Mouse (Mus musculus) CH12.LX (cell line): ENCODE results near the gene Fam71d. TPM values are rescaled to one million over a fixed set of nuclear protein-coding genes. Genes with fewer than 3 reads are reported as not detected.

ENCODE experiments used
- DNase-seq: peaks from one replicate; pipeline ENCODE4 v3.0.0-alpha.2; 2013; ENCODE audit errors: extremely low read depth
- H3K27ac ChIP-seq: 2 replicates; pipeline ENCODE4 v1.5.1; 2012; ENCODE audit warnings: low read depth, mild to moderate bottlenecking, control low read depth, moderate library complexity; ENCODE audit not compliant: insufficient read depth
- H3K27me3 ChIP-seq: replicated peaks from 2 replicates; pipeline ENCODE3; 2012; ENCODE audit warnings: inconsistent platforms
- H3K36me3 ChIP-seq, 2 experiments: replicated peaks in 1 of 2; 2 replicates each; pipeline versions ENCODE3 to v1.6.1; 2012; ENCODE audit warnings: inconsistent platforms in 1 of 2, low read length in 1 of 2, mild to moderate bottlenecking in 1 of 2, mixed read lengths in 1 of 2, moderate library complexity in 1 of 2; ENCODE audit not compliant: control insufficient read depth in 1 of 2, insufficient read depth in 1 of 2
- H3K4me1 ChIP-seq, 2 experiments: 2 replicates each; pipeline ENCODE4 v1.6.1; 2012; ENCODE audit warnings: inconsistent platforms in 1 of 2, moderate library complexity in 1 of 2; ENCODE audit not compliant: insufficient read depth in 2 of 2, control insufficient read depth in 1 of 2
- H3K4me2 ChIP-seq: 2 replicates; pipeline ENCODE4 v1.6.1; 2012; ENCODE audit warnings: low read depth, mild to moderate bottlenecking, control low read depth; ENCODE audit not compliant: poor library complexity, insufficient read depth, severe bottlenecking
- H3K4me3 ChIP-seq, 3 experiments: fragments of 150-350 bp in 1 of 3; sonication (generic) in 1 of 3; replicated peaks in 1 of 3; 2 replicates each; pipeline versions ENCODE3 to v1.5.1; 2011 to 2012; ENCODE audit warnings: low read depth in 2 of 3, low read length in 2 of 3, mild to moderate bottlenecking in 2 of 3, moderate library complexity in 2 of 3, control low read depth in 1 of 3, improper control_type of control experiment in 1 of 3, inconsistent platforms in 1 of 3, mixed read lengths in 1 of 3; ENCODE audit not compliant: poor library complexity in 1 of 3
- H3K79me2 ChIP-seq: replicated peaks from 2 replicates; pipeline ENCODE4 v1.6.1; 2012; ENCODE audit warnings: mild to moderate bottlenecking, moderate library complexity; ENCODE audit not compliant: control insufficient read depth, poor library complexity, insufficient read depth, severe bottlenecking; ENCODE audit errors: extremely low read depth
- H3K9ac ChIP-seq: 2 replicates; pipeline ENCODE4 v1.6.1; 2012; ENCODE audit warnings: low read depth, mild to moderate bottlenecking, control low read depth, moderate library complexity; ENCODE audit not compliant: insufficient read depth
- H3K9me3 ChIP-seq: replicated peaks from 2 replicates; pipeline ENCODE3; 2012; ENCODE audit warnings: low read length, inconsistent platforms, mixed read lengths
- CHD2 ChIP-seq: IDR thresholded peaks from 2 replicates; pipeline ENCODE4 v1.6.1; 2011; ENCODE audit warnings: low read length, improper control_type of control experiment
- CTCF ChIP-seq, 2 experiments: IDR thresholded peaks in 1 of 2; conservative IDR thresholded peaks in 1 of 2; 2 replicates each; pipeline ENCODE4 v1.5.1; 2011 to 2012; ENCODE audit warnings: low read depth in 2 of 2, low read length in 2 of 2, improper control_type of control experiment in 1 of 2, inconsistent platforms in 1 of 2, mild to moderate bottlenecking in 1 of 2, moderate library complexity in 1 of 2
- E2F4 ChIP-seq: IDR thresholded peaks from 2 replicates; pipeline ENCODE4 v1.6.1; 2011; ENCODE audit warnings: low read depth, low read length, improper control_type of control experiment; ENCODE audit not compliant: insufficient replicate concordance
- ELF1 ChIP-seq: IDR thresholded peaks from 2 replicates; pipeline ENCODE4 v1.6.1; 2014; ENCODE audit warnings: low read depth, mild to moderate bottlenecking, inconsistent platforms, low read length, improper control_type of control experiment
- EP300 ChIP-seq: IDR thresholded peaks from 2 replicates; pipeline ENCODE4 v1.6.1; 2011; ENCODE audit warnings: low read length, improper control_type of control experiment
- GABPA ChIP-seq: IDR thresholded peaks from 2 replicates; pipeline ENCODE4 v1.6.1; 2012; ENCODE audit warnings: low read depth, low read length, improper control_type of control experiment, inconsistent platforms; ENCODE audit not compliant: insufficient replicate concordance
- IRF4 ChIP-seq: IDR thresholded peaks from 2 replicates; pipeline ENCODE4 v1.6.1; 2014; ENCODE audit warnings: low read depth, mild to moderate bottlenecking, inconsistent platforms, low read length, improper control_type of control experiment
- JUN ChIP-seq: IDR thresholded peaks from 2 replicates; pipeline ENCODE4 v1.6.1; 2011; ENCODE audit warnings: low read depth, mild to moderate bottlenecking, low read length, improper control_type of control experiment, moderate library complexity; ENCODE audit not compliant: insufficient read depth
- JUND ChIP-seq: conservative IDR thresholded peaks from 2 replicates; pipeline ENCODE4 v1.6.1; 2011; ENCODE audit warnings: low read depth, low read length, improper control_type of control experiment
- KAT2A ChIP-seq: IDR thresholded peaks from 2 replicates; pipeline ENCODE4 v1.6.1; 2012; ENCODE audit warnings: low read length, improper control_type of control experiment, inconsistent platforms; ENCODE audit not compliant: insufficient replicate concordance
- MAZ ChIP-seq: IDR thresholded peaks from 2 replicates; pipeline ENCODE4 v1.6.1; 2012; ENCODE audit warnings: low read depth, mild to moderate bottlenecking, inconsistent platforms, low read length, improper control_type of control experiment, moderate library complexity
- MEF2A ChIP-seq: IDR thresholded peaks from 2 replicates; pipeline ENCODE4 v1.6.1; 2014; ENCODE audit warnings: low read depth, mild to moderate bottlenecking, inconsistent platforms, low read length, improper control_type of control experiment, borderline replicate concordance
- MXI1 ChIP-seq: IDR thresholded peaks from 2 replicates; pipeline ENCODE4 v1.6.1; 2011; ENCODE audit warnings: mild to moderate bottlenecking, low read depth, low read length, improper control_type of control experiment
- MYC ChIP-seq: IDR thresholded peaks from 2 replicates; pipeline ENCODE4 v1.6.1; 2011; ENCODE audit warnings: low read depth, mild to moderate bottlenecking, improper control_type of control experiment, low read length
- NRF1 ChIP-seq: IDR thresholded peaks from 2 replicates; pipeline ENCODE4 v1.6.1; 2014; ENCODE audit warnings: low read depth, mild to moderate bottlenecking, inconsistent platforms, low read length, improper control_type of control experiment, moderate library complexity
- PAX5 ChIP-seq: IDR thresholded peaks from 2 replicates; pipeline ENCODE4 v1.6.1; 2012; ENCODE audit warnings: low read length, inconsistent platforms, mixed read lengths
- POLR2A ChIP-seq: IDR thresholded peaks from 2 replicates; pipeline ENCODE4 v1.6.1; 2011; ENCODE audit warnings: low read depth, mild to moderate bottlenecking, improper control_type of control experiment, low read length
- RCOR1 ChIP-seq: conservative IDR thresholded peaks from 2 replicates; pipeline ENCODE4 v1.6.1; 2012; ENCODE audit warnings: low read depth, mild to moderate bottlenecking, inconsistent platforms, low read length, improper control_type of control experiment
- SIN3A ChIP-seq: IDR thresholded peaks from 2 replicates; pipeline ENCODE4 v1.6.1; 2012; ENCODE audit warnings: low read length, improper control_type of control experiment, inconsistent platforms
- TBP ChIP-seq: conservative IDR thresholded peaks from 2 replicates; pipeline ENCODE4 v1.6.1; 2011; ENCODE audit warnings: low read depth, low read length, improper control_type of control experiment
- TCF12 ChIP-seq: IDR thresholded peaks from 2 replicates; pipeline ENCODE4 v1.6.1; 2014; ENCODE audit warnings: low read depth, mild to moderate bottlenecking, inconsistent platforms, low read length, improper control_type of control experiment
- UBTF ChIP-seq: IDR thresholded peaks from 2 replicates; pipeline ENCODE4 v1.6.1; 2012; ENCODE audit warnings: low read depth, mild to moderate bottlenecking, inconsistent platforms, low read length, improper control_type of control experiment, moderate library complexity
- USF1 ChIP-seq: IDR thresholded peaks from 2 replicates; pipeline ENCODE4 v1.6.1; 2014; ENCODE audit warnings: low read depth, mild to moderate bottlenecking, inconsistent platforms, low read length, improper control_type of control experiment
- USF2 ChIP-seq: conservative IDR thresholded peaks from 2 replicates; pipeline ENCODE4 v1.6.1; 2011; ENCODE audit warnings: low read depth, low read length, improper control_type of control experiment
- ZC3H11A ChIP-seq: IDR thresholded peaks from 2 replicates; pipeline ENCODE4 v1.6.1; 2012; ENCODE audit warnings: low read depth, mild to moderate bottlenecking, inconsistent platforms, low read length, improper control_type of control experiment
- ZKSCAN1 ChIP-seq: IDR thresholded peaks from 2 replicates; pipeline ENCODE4 v1.6.1; 2012; ENCODE audit warnings: low read depth, inconsistent platforms, low read length, improper control_type of control experiment, borderline replicate concordance
- dilution Hi-C: fragments of 300-500 bp; cut with MboI; formaldehyde crosslinking; loops from 2 replicates; pipeline ENCODE4 v1.14.3; 2020; ENCODE audit warnings: low sequenced_read_pairs; ENCODE audit not compliant: extremely low pct_unique_long_range_greater_than_20kb, extremely low pct_ligation_motif_present
- in situ Hi-C: fragments of 300-500 bp; cut with MboI; formaldehyde crosslinking; loops from 3 replicates; pipeline ENCODE4 v1.14.3; 2019; ENCODE audit warnings: low sequenced_read_pairs, low pct_ligation_motif_present, low pct_unique_long_range_greater_than_20kb, mixed read lengths
- polyA plus RNA-seq: library from polyadenylated mRNA; unstranded; fragments of >175 nt; gene quantifications from 2 replicates; pipeline ENCODE4 v1.2.1, GENCODE M21; 2012; ENCODE audit warnings: low read depth; ENCODE audit not compliant: insufficient read length
- total RNA-seq, 2 experiments: library from RNA; depleted of rRNA; stranded (reverse); fragments of 300-350 nt in 1 of 2; fragments of >200 nt in 1 of 2; gene quantifications; 2 replicates each; pipeline ENCODE4 v1.2.3; 2012 to 2014

The Fam71d gene
- total and polyA plus RNA-seq, 3 experiments: not detected

- Histone ChIP-seq H3K79me2 (no peaks in the 10 kb centered on the region), H3K9me3 (no peaks in the 10 kb centered on the region), H3K4me3 (no peak overlapping the region), H3K4me2 (no peak overlapping the region), H3K9ac (no peak overlapping the region), H3K27ac (no peak overlapping the region), H3K4me1 (0 out of 4 replicates have a peak, but pooled peaks cover 0 to 2% of the 10 kb centered on the region in 2 experiments), H3K36me3 (no peaks in the 10 kb centered on the region), H3K27me3 (peaks cover 2% of the 10 kb centered on the region)
- in situ Hi-C loops: no loop called here
- no peak for DNase-seq
- dilution Hi-C loops: no loop called here
- TF ChIP-seq ZC3H11A (no peak), SIN3A (no peak), PAX5 (no peak), KAT2A (no peak), USF1 (no peak), JUN (no peak), E2F4 (no peak), TCF12 (no peak), RCOR1 (no peak), POLR2A (no peak), UBTF (no peak), MXI1 (no peak), MAZ (no peak)
- TF ChIP-seq, all 38 proteins: peak for 0
Observed at GRCm38 (mm10) chr12:78739633-78740032, 48.3 kb downstream of the Fam71d start.

- Histone ChIP-seq H3K27me3 (peaks cover 6% of the 10 kb centered on the region), H3K4me3 (no peak overlapping the region), H3K9ac (no peak overlapping the region), H3K79me2 (no peaks in the 10 kb centered on the region), H3K4me1 (0 out of 4 replicates have a peak, but pooled peaks cover 0 to 2% of the 10 kb centered on the region in 2 experiments), H3K36me3 (no peaks in the 10 kb centered on the region), H3K9me3 (no peaks in the 10 kb centered on the region), H3K4me2 (no peak overlapping the region)
- dilution Hi-C loops: no loop called here
- peak; percentile 3 for DNase-seq
- TF ChIP-seq JUN (peak; percentile 67), PAX5 (no peak), UBTF (no peak), MEF2A (no peak), ZC3H11A (no peak), ZKSCAN1 (no peak), NRF1 (no peak), CHD2 (no peak), MYC (no peak), TCF12 (no peak), USF2 (no peak), CTCF (conservative IDR thresholded peaks at IDR 0.05 in 1 of 2, IDR thresholded peaks at IDR 0.05 in 1 of 2; ENCODE audit: low read depth in 2 of 2, low read length in 2 of 2) (no peak), IRF4 (peak; percentile 64), EP300 (0 out of 2 replicates have a peak, but pooled peaks have one; percentile 35), JUND (peak; percentile 78), TBP (no peak), ELF1 (no peak), GABPA (no peak), KAT2A (no peak), MXI1 (no peak)
- TF ChIP-seq, all 38 proteins: peak for 4
- in situ Hi-C loops: no loop called here
- H3K27ac ChIP-seq: no peak overlapping the region
Observed at GRCm38 (mm10) chr12:78740289-78740688, 49.0 kb downstream of the Fam71d start.
